Mouse (Mus musculus): ENCODE results near the gene Gm26602. TPM values are rescaled to one million over a fixed set of nuclear protein-coding genes. Genes with fewer than 3 reads are reported as not detected.

Gene Gm26602
- polyA plus RNA-seq, 1 experiment from 2014 or later = not detected

GRCm38 (mm10) chr10:79914131-79914947 is 3.7 kb downstream of the Gm26602 start:
- H3K27ac ChIP-seq = no peak overlapping the region; the same call in 1 of the 2 replicates
- DNase-seq (ENCODE audit: low spot score) = no peak
- peaks cover 23% of the 10 kb centered on the region for H3K27me3 ChIP-seq (ENCODE audit: low read depth, poor library complexity, severe bottlenecking)
- WGBS = 77% methylated on average over 11 of the region's 11 CpGs
- peak overlapping the region; percentile 82; the same call in 1 of the 2 replicates for H3K4me3 ChIP-seq
- H3K9me3 ChIP-seq (replicated peaks) = no peaks in the 10 kb centered on the region
- peaks cover 53% of the 10 kb centered on the region for H3K4me1 ChIP-seq
- H3K36me3 ChIP-seq = peaks cover 39% of the 10 kb centered on the region

- no peaks in the 10 kb centered on the region for H3K9me3 ChIP-seq (replicated peaks)
- WGBS = 72% methylated on average over 7 of the region's 7 CpGs
- peaks cover 39% of the 10 kb centered on the region for H3K36me3 ChIP-seq
- no peak for DNase-seq (ENCODE audit: low spot score)
- peak overlapping the region; percentile 82; the same call in 1 of the 2 replicates for H3K4me3 ChIP-seq
- peaks cover 30% of the 10 kb centered on the region for H3K27me3 ChIP-seq (ENCODE audit: low read depth, poor library complexity, severe bottlenecking)
- H3K4me1 ChIP-seq = peaks cover 57% of the 10 kb centered on the region
- H3K27ac ChIP-seq = no peak overlapping the region
These were observed 4.4 kb downstream of the Gm26602 start for GRCm38 (mm10) chr10:79914948-79915596.

GRCm38 (mm10) chr10:79916081-79916480 is 5.4 kb downstream of the Gm26602 start:
- peak overlapping the region; percentile 82 for H3K4me3 ChIP-seq
- no peaks in the 10 kb centered on the region for H3K9me3 ChIP-seq (replicated peaks)
- peaks cover 40% of the 10 kb centered on the region for H3K27me3 ChIP-seq (ENCODE audit: low read depth, poor library complexity, severe bottlenecking)
- H3K27ac ChIP-seq = peak overlapping the region; percentile 93
- WGBS = 11% methylated on average over 8 of the region's 8 CpGs
- H3K4me1 ChIP-seq = peaks cover 67% of the 10 kb centered on the region
- peaks cover 31% of the 10 kb centered on the region for H3K36me3 ChIP-seq
- no peak for DNase-seq (ENCODE audit: low spot score)

GRCm38 (mm10) chr10:79916808-79917531 is 6.3 kb downstream of the Gm26602 start, which contains the start of gene Kiss1r:
TSS of gene Kiss1r (plus strand) at chr10:79916971.
- Histone ChIP-seq H3K27ac (peak within 1 kb of the TSS; percentile 93), H3K36me3 (peaks cover 22% of the 10 kb centered on the region), H3K4me1 (peaks cover 75% of the 10 kb centered on the region), H3K9me3 (replicated peaks) (no peaks in the 10 kb centered on the region), H3K27me3 (ENCODE audit: low read depth, poor library complexity, severe bottlenecking) (peaks cover 49% of the 10 kb centered on the region), H3K4me3 (peak within 1 kb of the TSS; percentile 82)
- 3% methylated on average over 42 of the region's 42 CpGs for whole genome bisulfite sequencing
- DNase-seq (ENCODE audit: low spot score) = peak; percentile 93

GRCm38 (mm10) chr10:79917532-79918100 is 7.0 kb downstream of the Gm26602 start:
- peak overlapping the region; percentile 82 for H3K4me3 ChIP-seq
- peaks cover 15% of the 10 kb centered on the region for H3K36me3 ChIP-seq
- H3K27me3 ChIP-seq (ENCODE audit: low read depth, poor library complexity, severe bottlenecking) = peaks cover 56% of the 10 kb centered on the region
- no peak overlapping the region for H3K27ac ChIP-seq
- no peak for DNase-seq (ENCODE audit: low spot score)
- no peaks in the 10 kb centered on the region for H3K9me3 ChIP-seq (replicated peaks)
- 64% methylated on average over 5 of the region's 5 CpGs for WGBS
- H3K4me1 ChIP-seq = peaks cover 75% of the 10 kb centered on the region

- peak; percentile 52 for DNase-seq (ENCODE audit: low spot score)
- Histone ChIP-seq H3K9me3 (replicated peaks) (no peaks in the 10 kb centered on the region), H3K4me1 (peaks cover 78% of the 10 kb centered on the region), H3K4me3 (peak overlapping the region; percentile 43), H3K27ac (peak overlapping the region; percentile 14; the same call in 1 of the 2 replicates), H3K27me3 (ENCODE audit: low read depth, poor library complexity, severe bottlenecking) (peaks cover 64% of the 10 kb centered on the region), H3K36me3 (peaks cover 9% of the 10 kb centered on the region; the same call in 1 of the 2 replicates)
- 5% methylated on average over 35 of the region's 35 CpGs for WGBS
These were observed 7.8 kb downstream of the Gm26602 start for GRCm38 (mm10) chr10:79918231-79919078.

- peaks cover 72% of the 10 kb centered on the region for H3K27me3 ChIP-seq (ENCODE audit: low read depth, poor library complexity, severe bottlenecking)
- 5% methylated on average over 21 of the region's 21 CpGs for WGBS
- H3K36me3 ChIP-seq = 0 out of 2 replicates have a peak, but pooled peaks cover under 1% of the 10 kb centered on the region
- DNase-seq (ENCODE audit: low spot score) = no peak
- peak overlapping the region; percentile 43 for H3K4me3 ChIP-seq
- H3K4me1 ChIP-seq = peaks cover 74% of the 10 kb centered on the region
- H3K27ac ChIP-seq = no peak overlapping the region
- H3K9me3 ChIP-seq (replicated peaks) = no peaks in the 10 kb centered on the region
These were observed 8.7 kb downstream of the Gm26602 start for GRCm38 (mm10) chr10:79919251-79919849.

GRCm38 (mm10) chr10:79920056-79920890 is 9.6 kb downstream of the Gm26602 start:
- no peak overlapping the region for H3K27ac ChIP-seq
- no peaks in the 10 kb centered on the region for H3K36me3 ChIP-seq
- H3K4me3 ChIP-seq = peak overlapping the region; percentile 43
- peaks cover 65% of the 10 kb centered on the region for H3K4me1 ChIP-seq
- no peaks in the 10 kb centered on the region for H3K9me3 ChIP-seq (replicated peaks)
- 20% methylated on average over 26 of the region's 26 CpGs for WGBS
- DNase-seq (ENCODE audit: low spot score) = no peak
- H3K27me3 ChIP-seq (ENCODE audit: low read depth, poor library complexity, severe bottlenecking) = peaks cover 72% of the 10 kb centered on the region

- H3K36me3 ChIP-seq = no peaks in the 10 kb centered on the region
- H3K9me3 ChIP-seq (replicated peaks) = no peaks in the 10 kb centered on the region
- DNase-seq (ENCODE audit: low spot score) = no peak
- peaks cover 72% of the 10 kb centered on the region for H3K27me3 ChIP-seq (ENCODE audit: low read depth, poor library complexity, severe bottlenecking)
- H3K4me1 ChIP-seq = peaks cover 63% of the 10 kb centered on the region
- H3K27ac ChIP-seq = no peak within 1 kb of the TSS; the same call in 1 of the 2 replicates
- WGBS = 6% methylated on average over 41 of the region's 41 CpGs
- H3K4me3 ChIP-seq = peak within 1 kb of the TSS; percentile 43
These were observed 10.4 kb downstream of the Gm26602 start, which contains the start of gene R3hdm4 for GRCm38 (mm10) chr10:79920958-79921535. TSS of gene R3hdm4 (minus strand) at chr10:79921208.

- no peak overlapping the region; the same call in 1 of the 2 replicates for H3K27ac ChIP-seq
- H3K36me3 ChIP-seq = no peaks in the 10 kb centered on the region
- H3K4me3 ChIP-seq = peak overlapping the region; percentile 43
- WGBS = 1% methylated on average over 34 of the region's 34 CpGs
- no peaks in the 10 kb centered on the region for H3K9me3 ChIP-seq (replicated peaks)
- peaks cover 72% of the 10 kb centered on the region for H3K27me3 ChIP-seq (ENCODE audit: low read depth, poor library complexity, severe bottlenecking)
- DNase-seq (ENCODE audit: low spot score) = peak; percentile 65
- H3K4me1 ChIP-seq = peaks cover 64% of the 10 kb centered on the region
These were observed 10.9 kb downstream of the Gm26602 start for GRCm38 (mm10) chr10:79921572-79921971.
